Mouse (Mus musculus) left cerebral cortex, adult 8-10 months (tissue): Measurements from ENCODE around the gene Setmar. TPM values are rescaled to one million over a fixed set of nuclear protein-coding genes. Genes with fewer than 3 reads are reported as not detected.

Experiments used
- DNase-seq, 2 experiments: peaks; one replicate each; pipeline ENCODE4 v3.0.0; 2022; ENCODE audit warnings: low spot score in 2 of 2
- total RNA-seq, 4 experiments: library from RNA; stranded (reverse); gene quantifications; 2 replicates each; pipeline ENCODE4 v1.2.4; 2022

Setmar gene
- total RNA-seq, 4 experiments from 2014 or later: 10.2 to 11.6 (median 10.5) TPM

- DNase-seq: no peak
Measured at GRCm38 (mm10) chr6:108111693-108112092, 46.8 kb downstream of the Setmar start.

- DNase-seq: no peak
Measured at GRCm38 (mm10) chr6:108114971-108115370, 50.1 kb downstream of the Setmar start.

GRCm38 (mm10) chr6:108117881-108118280 is 53.0 kb downstream of the Setmar start:
- DNase-seq: no peak

GRCm38 (mm10) chr6:108125474-108125873 is 60.6 kb downstream of the Setmar start:
- no peak for DNase-seq

- no peak for DNase-seq
Measured at GRCm38 (mm10) chr6:108126631-108127030, 61.8 kb downstream of the Setmar start.

Other genes with a start within 250 kb of the Setmar start
- gene Sumf1, start 120.5 kb downstream of the Setmar start, total RNA-seq: 10 to 100 TPM; 23.3 to 26.6 (median 24.4) TPM
- 100 to 1,000 TPM; 444 to 572 (median 514) TPM for gene Itpr1, start 148.1 kb downstream of the Setmar start, total RNA-seq